Mouse (Mus musculus) embryonic facial prominence, embryonic 13.5 days (tissue): Measurements from ENCODE around the gene B4galt3. TPM values are rescaled to one million over a fixed set of nuclear protein-coding genes. Genes with fewer than 3 reads are reported as not detected.
A peak's percentile ranks its signal among the peaks of the same experiment; 100 is the strongest.

Experiments used
- ATAC-seq: fragments of 200-750 bp; cut with Nextera tagmentation; 2 replicates; pipeline ENCODE4 v1.8.0; 2017; ENCODE audit warnings: low read depth; ENCODE audit not compliant: insufficient number of reproducible peaks, insufficient read depth, low FRiP score, low TSS enrichment
- H3K27ac ChIP-seq: fragments of 300-500 bp; sonication (generic); 2 replicates; pipeline ENCODE4 v1.5.1; 2015; ENCODE audit warnings: moderate library complexity, mild to moderate bottlenecking, inconsistent platforms
- H3K27me3 ChIP-seq: fragments of 300-500 bp; sonication (generic); 2 replicates; pipeline ENCODE4 v1.6.1; 2015; ENCODE audit warnings: mild to moderate bottlenecking, inconsistent platforms
- H3K36me3 ChIP-seq: fragments of 300-500 bp; sonication (generic); 2 replicates; pipeline ENCODE4 v1.6.1; 2015; ENCODE audit warnings: mild to moderate bottlenecking, inconsistent platforms
- H3K4me1 ChIP-seq: fragments of 300-500 bp; sonication (generic); 2 replicates; pipeline ENCODE4 v1.6.1; 2015; ENCODE audit warnings: inconsistent platforms
- H3K4me2 ChIP-seq: fragments of 300-500 bp; sonication (generic); 2 replicates; pipeline ENCODE4 v1.6.1; 2015; ENCODE audit warnings: moderate library complexity, mild to moderate bottlenecking, inconsistent platforms
- H3K4me3 ChIP-seq: fragments of 300-500 bp; sonication (generic); 2 replicates; pipeline ENCODE4 v1.5.1; 2015; ENCODE audit warnings: mild to moderate bottlenecking, inconsistent platforms
- H3K9ac ChIP-seq: fragments of 300-500 bp; sonication (generic); 2 replicates; pipeline ENCODE4 v1.6.1; 2015; ENCODE audit warnings: mild to moderate bottlenecking, inconsistent platforms
- H3K9me3 ChIP-seq: fragments of 300-500 bp; sonication (generic); 2 replicates; pipeline ENCODE4 v1.6.1; 2016; ENCODE audit warnings: inconsistent platforms
- WGBS: fragments of 180-500 bp; shearing (Covaris S2); methylation state at CpG from one replicate; pipeline ENCODE4 v1.1.7; 2015; ENCODE audit warnings: mixed read lengths; 5-methylcytosine and 5-hydroxymethylcytosine counted together
- polyA plus RNA-seq: library from polyadenylated mRNA; unstranded; fragments of >200 nt; fragmentation: Nextera tagmentation; extraction: Ambion mirVana; gene quantifications from 2 replicates; pipeline ENCODE4 v1.2.1, GENCODE M21; 2015

The B4galt3 gene
- polyA plus RNA-seq, 1 experiment from 2014 or later = 84.2 TPM

DNA sequence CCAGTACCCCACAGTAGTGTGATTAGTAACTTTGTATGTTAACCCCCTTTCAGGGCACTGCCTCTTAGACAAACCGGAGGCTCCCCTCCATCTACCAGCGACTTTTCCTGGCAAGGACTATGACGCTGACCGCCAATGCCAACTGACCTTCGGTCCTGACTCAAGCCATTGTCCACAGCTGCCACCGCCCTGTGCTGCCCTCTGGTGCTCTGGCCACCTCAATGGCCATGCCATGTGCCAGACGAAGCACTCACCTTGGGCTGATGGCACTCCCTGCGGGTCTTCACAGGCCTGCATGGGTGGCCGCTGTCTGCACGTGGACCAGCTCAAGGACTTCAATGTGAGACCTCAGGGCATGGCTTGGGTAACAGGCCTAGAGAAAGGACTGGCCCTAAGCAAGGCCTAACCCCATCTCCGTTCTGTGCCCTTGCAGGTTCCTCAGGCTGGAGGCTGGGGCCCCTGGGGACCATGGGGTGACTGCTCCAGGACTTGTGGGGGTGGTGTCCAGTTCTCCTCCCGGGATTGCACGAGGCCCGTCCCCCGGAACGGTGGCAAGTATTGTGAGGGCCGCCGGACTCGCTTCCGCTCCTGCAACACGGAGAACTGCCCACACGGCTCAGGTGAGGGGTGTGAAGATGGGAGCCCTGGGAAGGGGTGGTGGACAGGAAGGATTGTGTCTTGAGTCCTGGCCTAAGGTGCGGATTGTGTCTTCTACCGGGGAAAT is 13.9 kb upstream of the B4galt3 start:
- Histone ChIP-seq H3K4me1 (peaks cover 34% of the 10 kb centered on the region), H3K9ac (no peak overlapping the region), H3K4me2 (no peak overlapping the region), H3K36me3 (peaks cover 67% of the 10 kb centered on the region), H3K9me3 (no peaks in the 10 kb centered on the region), H3K27ac (no peak overlapping the region), H3K4me3 (no peak overlapping the region), H3K27me3 (no peaks in the 10 kb centered on the region)
- 90% methylated on average over 24 of the region's 24 CpGs for WGBS
- no peak for ATAC-seq

GRCm38 (mm10) chr1:171256937-171257548 is 13.1 kb upstream of the B4galt3 start:
- Histone ChIP-seq H3K9me3 (no peaks in the 10 kb centered on the region), H3K27ac (no peak overlapping the region), H3K4me3 (no peak overlapping the region), H3K9ac (no peak overlapping the region), H3K27me3 (no peaks in the 10 kb centered on the region), H3K4me2 (no peak overlapping the region), H3K4me1 (peaks cover 32% of the 10 kb centered on the region), H3K36me3 (peaks cover 67% of the 10 kb centered on the region)
- no peak for ATAC-seq
- 72% methylated on average over 15 of the region's 15 CpGs for WGBS

GRCm38 (mm10) chr1:171257781-171258180 is 12.3 kb upstream of the B4galt3 start:
- Histone ChIP-seq H3K27me3 (no peaks in the 10 kb centered on the region), H3K27ac (no peak overlapping the region), H3K36me3 (peaks cover 67% of the 10 kb centered on the region), H3K9ac (no peak overlapping the region), H3K9me3 (no peaks in the 10 kb centered on the region), H3K4me1 (peaks cover 32% of the 10 kb centered on the region), H3K4me3 (no peak overlapping the region), H3K4me2 (no peak overlapping the region)
- no peak for ATAC-seq
- 86% methylated on average over 9 of the region's 9 CpGs for WGBS

GRCm38 (mm10) chr1:171258921-171259320 is 11.2 kb upstream of the B4galt3 start:
- no peak overlapping the region for H3K9ac ChIP-seq
- H3K4me3 ChIP-seq = no peak overlapping the region
- WGBS = 88% methylated on average over 17 of the region's 17 CpGs
- H3K36me3 ChIP-seq = peaks cover 56% of the 10 kb centered on the region
- H3K27ac ChIP-seq = no peak overlapping the region
- no peaks in the 10 kb centered on the region for H3K27me3 ChIP-seq
- peaks cover 27% of the 10 kb centered on the region for H3K4me1 ChIP-seq
- no peak for ATAC-seq
- no peaks in the 10 kb centered on the region for H3K9me3 ChIP-seq
- no peak overlapping the region for H3K4me2 ChIP-seq

- Histone ChIP-seq H3K4me2 (no peak overlapping the region), H3K27ac (no peak overlapping the region), H3K4me1 (peaks cover 26% of the 10 kb centered on the region), H3K9ac (no peak overlapping the region), H3K4me3 (no peak overlapping the region), H3K9me3 (no peaks in the 10 kb centered on the region), H3K27me3 (no peaks in the 10 kb centered on the region), H3K36me3 (peaks cover 45% of the 10 kb centered on the region)
- 80% methylated on average over 3 of the region's 3 CpGs for WGBS
- ATAC-seq = no peak
Measured at GRCm38 (mm10) chr1:171260316-171260715, 9.8 kb upstream of the B4galt3 start.

GRCm38 (mm10) chr1:171262594-171263130 is 7.5 kb upstream of the B4galt3 start:
- peaks cover 26% of the 10 kb centered on the region for H3K4me1 ChIP-seq
- peaks cover 24% of the 10 kb centered on the region for H3K36me3 ChIP-seq
- H3K9me3 ChIP-seq = no peaks in the 10 kb centered on the region
- 2% methylated on average over 8 of the region's 8 CpGs for WGBS
- 0 out of 2 replicates have a peak overlapping the region, but pooled peaks have one; percentile 46 for H3K9ac ChIP-seq
- peak; percentile 77 for ATAC-seq
- H3K4me2 ChIP-seq = peak overlapping the region; percentile 59
- H3K4me3 ChIP-seq = peak overlapping the region; percentile 28
- H3K27ac ChIP-seq = peak overlapping the region; percentile 93
- H3K27me3 ChIP-seq = no peaks in the 10 kb centered on the region

GRCm38 (mm10) chr1:171263185-171263611 is 6.9 kb upstream of the B4galt3 start:
- Histone ChIP-seq H3K27me3 (no peaks in the 10 kb centered on the region), H3K4me1 (peaks cover 22% of the 10 kb centered on the region), H3K27ac (peak overlapping the region; percentile 93), H3K4me3 (peak overlapping the region; percentile 28; the same call in 1 of the 2 replicates), H3K36me3 (peaks cover 19% of the 10 kb centered on the region), H3K4me2 (peak overlapping the region; percentile 59), H3K9ac (no peak overlapping the region), H3K9me3 (no peaks in the 10 kb centered on the region)
- WGBS = 4% methylated on average over 2 of the region's 2 CpGs
- ATAC-seq = peak; percentile 79

- ATAC-seq = no peak
Measured at GRCm38 (mm10) chr1:171263666-171264461, 6.3 kb upstream of the B4galt3 start.

GRCm38 (mm10) chr1:171265971-171266744 is 4.0 kb upstream of the B4galt3 start:
- Histone ChIP-seq H3K4me2 (no peak overlapping the region), H3K9me3 (no peaks in the 10 kb centered on the region)
- WGBS = 35% methylated on average over 4 of the region's 4 CpGs

More at GRCm38 (mm10) chr1:171263666-171264461, 6.3 kb upstream of the B4galt3 start:
- Histone ChIP-seq H3K27me3 (no peaks in the 10 kb centered on the region), H3K4me1 (peaks cover 22% of the 10 kb centered on the region), H3K9ac (no peak overlapping the region), H3K4me3 (no peak overlapping the region), H3K36me3 (peaks cover 14% of the 10 kb centered on the region), H3K27ac (peak overlapping the region; percentile 93), H3K9me3 (no peaks in the 10 kb centered on the region), H3K4me2 (peak overlapping the region; percentile 59)
- whole genome bisulfite sequencing = 69% methylated on average over 3 of the region's 3 CpGs

GRCm38 (mm10) chr1:171268341-171268740 is 1.8 kb upstream of the B4galt3 start:
- WGBS = 56% methylated on average over 1 of the region's 1 CpGs
- ATAC-seq = no peak
- H3K4me2 ChIP-seq = no peak overlapping the region

More at GRCm38 (mm10) chr1:171265971-171266744, 4.0 kb upstream of the B4galt3 start:
- Histone ChIP-seq H3K27me3 (no peaks in the 10 kb centered on the region), H3K36me3 (no peaks in the 10 kb centered on the region), H3K4me3 (no peak overlapping the region), H3K27ac (no peak overlapping the region), H3K9ac (no peak overlapping the region), H3K4me1 (peaks cover 29% of the 10 kb centered on the region)
- no peak for ATAC-seq

DNA sequence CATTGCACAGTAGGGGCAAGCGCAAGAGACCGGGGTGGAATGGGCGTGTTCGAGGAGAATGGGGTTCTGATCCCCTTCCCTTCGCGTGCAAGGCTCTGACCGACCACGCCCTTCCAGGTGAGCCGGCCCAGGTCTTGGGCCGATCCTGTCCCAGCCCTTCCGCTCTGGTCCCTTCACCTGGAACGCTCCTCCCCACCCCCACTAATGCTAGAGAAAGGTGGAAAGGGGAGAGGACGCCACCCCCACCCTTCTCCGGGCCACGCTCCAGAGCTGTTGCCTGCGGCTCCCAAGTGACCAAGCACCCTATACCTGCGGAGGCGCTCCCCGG is 409 bp downstream of the B4galt3 start:
- 1% methylated on average over 19 of the region's 19 CpGs for WGBS
- Histone ChIP-seq H3K27ac (peak overlapping the region; percentile 68), H3K9ac (peak overlapping the region; percentile 85), H3K27me3 (no peaks in the 10 kb centered on the region), H3K4me1 (peaks cover 20% of the 10 kb centered on the region), H3K9me3 (no peaks in the 10 kb centered on the region), H3K36me3 (peaks cover 39% of the 10 kb centered on the region), H3K4me2 (peak overlapping the region; percentile 95), H3K4me3 (peak overlapping the region; percentile 83)
- ATAC-seq = peak; percentile 65

More at GRCm38 (mm10) chr1:171268341-171268740, 1.8 kb upstream of the B4galt3 start:
- Histone ChIP-seq H3K9me3 (no peaks in the 10 kb centered on the region), H3K4me3 (no peak overlapping the region), H3K4me1 (peaks cover 25% of the 10 kb centered on the region), H3K27ac (no peak overlapping the region), H3K9ac (no peak overlapping the region), H3K27me3 (no peaks in the 10 kb centered on the region), H3K36me3 (peaks cover 17% of the 10 kb centered on the region)
